Mouse (Mus musculus): ENCODE results near the gene Tpm1. TPM values are rescaled to one million over a fixed set of nuclear protein-coding genes. Genes with fewer than 3 reads are reported as not detected.

Tpm1 gene
- total and polyA plus RNA-seq, 2 experiments from 2014 or later = 124 to 177 TPM

DNA sequence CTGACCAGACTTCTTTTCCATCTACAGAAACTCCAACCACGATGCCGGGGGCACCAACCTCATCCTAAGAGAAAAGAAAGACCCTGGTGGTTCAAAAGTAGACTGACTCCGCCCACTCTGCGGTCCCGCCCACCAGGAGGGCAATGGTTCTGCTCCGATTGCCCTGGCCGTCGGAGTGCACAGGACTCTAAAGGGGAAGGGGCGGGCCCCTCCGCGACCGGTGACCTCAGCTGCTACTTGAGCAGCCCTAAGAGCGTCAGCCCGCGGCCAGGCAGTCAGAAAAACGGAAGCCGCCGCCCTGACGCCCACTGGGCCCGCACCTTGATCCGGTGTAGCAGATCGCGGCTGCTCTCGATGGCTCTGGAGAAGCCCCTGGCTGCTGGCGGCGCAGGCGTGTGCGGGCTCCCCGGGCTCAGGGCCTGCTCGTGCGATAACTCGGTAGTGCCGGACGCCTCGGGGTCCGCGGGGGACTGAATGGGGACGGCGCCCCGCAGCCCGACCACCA lies 74.4 kb downstream of the Tpm1 start:
- TF ChIP-seq CTCF (IDR thresholded peaks at IDR 0.05) = peak; percentile 42
- no peaks in the 10 kb centered on the region for H3K4me1 ChIP-seq (ENCODE audit: insufficient read depth, low read length)
- peak overlapping the region; percentile 57 for H3K4me2 ChIP-seq (ENCODE audit: low read depth, low read length, poor library complexity, severe bottlenecking)
- WGBS = under 1% methylated on average over 40 of the region's 41 CpGs
- H3K27me3 ChIP-seq (ENCODE audit: insufficient read depth, low read length) = no peaks in the 10 kb centered on the region
- peak overlapping the region; percentile 92 for H3K4me3 ChIP-seq (ENCODE audit: low read depth, low read length)
- peaks cover 11% of the 10 kb centered on the region for H3K36me3 ChIP-seq (ENCODE audit: insufficient read depth, low read length)
- DNase-seq (ENCODE audit: low spot score) (peak; percentile 74), ATAC-seq (ENCODE audit: low FRiP score) (peak; percentile 83)
- H3K27ac ChIP-seq (ENCODE audit: low read depth, low read length) = peak overlapping the region; percentile 96
- H3K9me3 ChIP-seq (ENCODE audit: low read length) = no peaks in the 10 kb centered on the region
- H3K9ac ChIP-seq (replicated peaks; ENCODE audit: low read length, poor library complexity, severe bottlenecking) = peak overlapping the region; percentile 91

Other genes with a start within 250 kb of the Tpm1 start
- 1.3 and 4.1 TPM in 2 replicates for gene Aph1c, start 214.7 kb downstream of the Tpm1 start, total RNA-seq (2014; rRNA removed)
- 3.4 TPM in 2 replicates for gene Aph1c, start 214.7 kb downstream of the Tpm1 start, polyA plus RNA-seq (2015; fragmentation: Nextera tagmentation; extraction: Ambion mirVana)
- 26.0 and 29.6 TPM in 2 replicates for gene Rab8b, start 129.7 kb downstream of the Tpm1 start, total RNA-seq (2014; rRNA removed)
- gene Rab8b, start 129.7 kb downstream of the Tpm1 start, polyA plus RNA-seq (2015; fragmentation: Nextera tagmentation; extraction: Ambion mirVana) = 15.2 and 18.2 TPM in 2 replicates
- 45.8 and 51.7 TPM in 2 replicates for gene Rps27l, start 103.3 kb downstream of the Tpm1 start, total RNA-seq (2014; rRNA removed)
- 160 and 168 TPM in 2 replicates for gene Rps27l, start 103.3 kb downstream of the Tpm1 start, polyA plus RNA-seq (2015; fragmentation: Nextera tagmentation; extraction: Ambion mirVana)
- 18.6 and 18.8 TPM in 2 replicates for gene Lactb, start 73.9 kb downstream of the Tpm1 start, total RNA-seq (2014; rRNA removed)
- 9.6 and 12.9 TPM in 2 replicates for gene Lactb, start 73.9 kb downstream of the Tpm1 start, polyA plus RNA-seq (2015; fragmentation: Nextera tagmentation; extraction: Ambion mirVana)